8 mouse cellular contexts compared by ENCODE assay signal in the genomic region with DNA sequence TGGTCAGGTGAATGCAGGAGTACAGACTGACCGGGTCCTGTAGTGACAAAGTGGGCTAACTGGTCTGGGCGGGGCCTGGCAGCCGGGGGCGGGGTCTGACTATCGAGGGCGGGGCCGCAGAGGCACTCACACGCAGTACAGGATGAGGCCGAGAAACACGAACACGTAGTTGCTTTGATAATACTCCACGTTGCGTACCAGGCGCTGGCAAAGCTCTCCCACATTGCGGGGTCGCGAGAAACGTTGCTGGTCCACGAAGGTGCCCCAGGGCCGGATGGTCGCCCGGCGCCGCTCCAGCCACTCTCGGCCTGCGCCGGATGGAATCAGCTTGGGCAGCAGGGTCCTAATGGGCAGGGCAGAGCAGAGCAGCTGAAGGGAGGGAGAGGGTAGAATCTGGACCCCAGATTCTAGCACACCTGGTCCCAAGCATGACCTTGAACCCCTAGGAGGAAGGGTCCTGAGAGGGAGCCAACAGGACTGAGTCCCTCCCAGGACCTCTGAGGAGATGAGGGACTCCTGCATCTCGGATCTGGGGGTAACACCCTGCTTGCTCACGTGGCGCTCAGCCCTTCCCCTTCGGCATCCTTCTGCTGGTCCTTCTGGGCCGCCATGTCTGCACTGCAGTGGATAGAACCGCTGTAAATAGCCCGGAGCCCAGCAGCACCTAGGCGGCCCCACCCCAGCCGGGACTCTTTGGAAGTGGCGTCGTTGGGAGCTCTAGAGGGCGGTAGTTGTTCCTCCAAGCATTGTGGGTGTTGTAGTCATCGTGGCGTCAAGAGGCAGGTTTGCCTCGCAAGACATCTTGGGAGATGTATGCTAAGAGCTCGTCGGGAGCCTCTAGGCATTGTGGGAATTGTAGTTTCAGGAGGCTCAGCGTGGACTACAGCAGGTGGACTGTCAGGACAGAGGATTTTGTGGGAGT. TPM values are rescaled to one million over a fixed set of nuclear protein-coding genes. Genes with fewer than 3 reads are reported as not detected.
DNase-seq lines count a peak whose midpoint lies in the region; ATAC-seq and TF ChIP-seq lines count a peak whose summit lies in the region.

A gene (minus strand): TSS at position 783 of the 922 bp plus-strand sequence.

- peak within 1 kb of the TSS; percentile 76 for H3K4me2 ChIP-seq in CH12.LX (ENCODE audit: insufficient read depth, low read depth, poor library complexity, severe bottlenecking)
- H3K4me2 ChIP-seq in forebrain, embryonic 11.5 days (ENCODE audit: low read depth, low read length, severe bottlenecking): peak within 1 kb of the TSS; percentile 54
- H3K4me2 ChIP-seq in heart, embryonic 16.5 days (ENCODE audit: low read depth, low read length): peak within 1 kb of the TSS; percentile 76
- peak within 1 kb of the TSS; percentile 95 for H3K4me2 ChIP-seq in liver, embryonic 15.5 days
- H3K4me2 ChIP-seq in neural tube, embryonic 12.5 days (replicated peaks): peak within 1 kb of the TSS; percentile 81

- DNase-seq in CH12.LX (ENCODE audit: extremely low read depth): peak; percentile 97
- DNase-seq in c-Kit-positive CD71-positive TER-119-negative erythroid progenitor cells, embryonic 14.5 days (ENCODE audit: low read depth): peak; percentile 94
- peak; percentile 91 for DNase-seq in forebrain, embryonic 11.5 days (ENCODE audit: low spot score)
- DNase-seq in kidney, postnatal 36 days: peak; percentile 95 to 98
- peak; percentile 96 for DNase-seq in telencephalon, adult 2 months (ENCODE audit: low read depth, low spot score)

- peak within 1 kb of the TSS; percentile 23; the same call in 1 of the 2 replicates for H3K27ac ChIP-seq in CH12.LX (ENCODE audit: insufficient read depth, low read depth)
- no peak within 1 kb of the TSS for H3K27ac ChIP-seq in forebrain, embryonic 11.5 days (ENCODE audit: low read depth, low read length)
- peak within 1 kb of the TSS; percentile 92 for H3K27ac ChIP-seq in heart, embryonic 16.5 days (ENCODE audit: low read length)
- H3K27ac ChIP-seq in liver, embryonic 15.5 days (replicated peaks): peak within 1 kb of the TSS; percentile 85
- no peak within 1 kb of the TSS; the same call in 1 of the 2 replicates for H3K27ac ChIP-seq in neural tube, embryonic 12.5 days

- no peak for TF ChIP-seq RAD21 in CH12.LX (IDR thresholded peaks at IDR 0.05; ENCODE audit: low read depth, low read length)

- no peak for TF ChIP-seq EP300 in CH12.LX (IDR thresholded peaks at IDR 0.05; ENCODE audit: low read length)

- peak within 1 kb of the TSS; percentile 62 to 87 (median 81) for H3K4me3 ChIP-seq in CH12.LX (replicated peaks in 1 of 3; ENCODE audit: low read depth in 2 of 3, low read length in 2 of 3, poor library complexity in 1 of 3)
- H3K4me3 ChIP-seq in forebrain, embryonic 11.5 days (ENCODE audit: low read depth, low read length): peak within 1 kb of the TSS; percentile 51
- H3K4me3 ChIP-seq in heart, embryonic 16.5 days (ENCODE audit: low read length): peak within 1 kb of the TSS; percentile 88
- peak within 1 kb of the TSS; percentile 72 for H3K4me3 ChIP-seq in liver, embryonic 15.5 days (replicated peaks)
- H3K4me3 ChIP-seq in neural tube, embryonic 12.5 days: peak within 1 kb of the TSS; percentile 65

- WGBS in forebrain, embryonic 11.5 days: under 1% methylated on average over 45 of the region's 45 CpGs
- under 1% methylated on average over 45 of the region's 45 CpGs for WGBS in heart, embryonic 16.5 days
- WGBS in liver, embryonic 15.5 days (ENCODE audit: insufficient replicate concordance): under 1% methylated on average over 45 of the region's 45 CpGs
- WGBS in neural tube, embryonic 12.5 days: under 1% methylated on average over 45 of the region's 45 CpGs

- in situ Hi-C loops in CH12.LX (cut with MboI; ENCODE audit: low pct_ligation_motif_present, low pct_unique_long_range_greater_than_20kb, low sequenced_read_pairs): no loop called here

- peak in 1 of 2 experiments; percentile 58; a peak in 2 of 4 replicates for TF ChIP-seq CTCF in CH12.LX (conservative IDR thresholded peaks at IDR 0.05 in 1 of 2, IDR thresholded peaks at IDR 0.05 in 1 of 2; ENCODE audit: low read depth in 2 of 2, low read length in 2 of 2)

- peaks cover 0 to 17% of the 10 kb centered on the region in 2 experiments for H3K36me3 ChIP-seq in CH12.LX (replicated peaks in 1 of 2; ENCODE audit: control insufficient read depth in 1 of 2, insufficient read depth in 1 of 2, low read length in 1 of 2)
- H3K36me3 ChIP-seq in forebrain, embryonic 11.5 days (ENCODE audit: control insufficient read depth, insufficient read depth, low read length): no peaks in the 10 kb centered on the region
- peaks cover 8% of the 10 kb centered on the region for H3K36me3 ChIP-seq in heart, embryonic 16.5 days (ENCODE audit: control insufficient read depth, insufficient read depth)
- peaks cover 7% of the 10 kb centered on the region; the same call in 1 of the 2 replicates for H3K36me3 ChIP-seq in liver, embryonic 15.5 days (replicated peaks)
- H3K36me3 ChIP-seq in neural tube, embryonic 12.5 days: peaks cover 5% of the 10 kb centered on the region; the same call in 1 of the 2 replicates

- dilution Hi-C loops in CH12.LX (cut with MboI; ENCODE audit: extremely low pct_ligation_motif_present, extremely low pct_unique_long_range_greater_than_20kb, low sequenced_read_pairs): no loop called here

- peaks cover 5 to 27% of the 10 kb centered on the region in 2 experiments; a peak in 3 of 4 replicates for H3K4me1 ChIP-seq in CH12.LX (ENCODE audit: control insufficient read depth in 1 of 2, insufficient read depth in 2 of 2)
- H3K4me1 ChIP-seq in forebrain, embryonic 11.5 days (replicated peaks; ENCODE audit: control insufficient read depth, insufficient read depth, low read length): no peaks in the 10 kb centered on the region; the same call in 1 of the 2 replicates
- H3K4me1 ChIP-seq in heart, embryonic 16.5 days (ENCODE audit: control insufficient read depth, insufficient read depth, low read length): peaks cover 9% of the 10 kb centered on the region
- H3K4me1 ChIP-seq in liver, embryonic 15.5 days (replicated peaks): peaks cover 30% of the 10 kb centered on the region
- H3K4me1 ChIP-seq in neural tube, embryonic 12.5 days: peaks cover 16% of the 10 kb centered on the region

- H3K9ac ChIP-seq in CH12.LX (ENCODE audit: insufficient read depth, low read depth): peak within 1 kb of the TSS; percentile 67
- peak within 1 kb of the TSS; percentile 57 for H3K9ac ChIP-seq in forebrain, embryonic 11.5 days (ENCODE audit: low read length)
- peak within 1 kb of the TSS; percentile 92 for H3K9ac ChIP-seq in heart, embryonic 16.5 days (ENCODE audit: low read length)
- peak within 1 kb of the TSS; percentile 74 for H3K9ac ChIP-seq in liver, embryonic 15.5 days
- H3K9ac ChIP-seq in neural tube, embryonic 12.5 days: peak within 1 kb of the TSS; percentile 72

- peak; percentile 66; the same call in 1 of the 2 replicates for TF ChIP-seq POLR2A in CH12.LX (IDR thresholded peaks at IDR 0.05; ENCODE audit: low read depth, low read length)

- peak; percentile 91 for ATAC-seq in forebrain, embryonic 11.5 days (replicated peaks; ENCODE audit: low FRiP score)
- ATAC-seq in heart, embryonic 16.5 days (replicated peaks; ENCODE audit: extremely low read depth, insufficient read depth, low FRiP score): peak; percentile 95
- peak; percentile 93 for ATAC-seq in liver, embryonic 15.5 days (ENCODE audit: insufficient read depth)
- peak; percentile 90 for ATAC-seq in neural tube, embryonic 12.5 days (ENCODE audit: low FRiP score, low read depth)

- H3K27me3 ChIP-seq in CH12.LX (replicated peaks): peaks cover 16% of the 10 kb centered on the region
- no peaks in the 10 kb centered on the region for H3K27me3 ChIP-seq in forebrain, embryonic 11.5 days (ENCODE audit: control insufficient read depth, insufficient read depth, low read length)
- H3K27me3 ChIP-seq in heart, embryonic 16.5 days (ENCODE audit: control insufficient read depth, insufficient read depth, low read length): no peaks in the 10 kb centered on the region
- no peaks in the 10 kb centered on the region for H3K27me3 ChIP-seq in liver, embryonic 15.5 days
- no peaks in the 10 kb centered on the region for H3K27me3 ChIP-seq in neural tube, embryonic 12.5 days (replicated peaks)

- H3K79me2 ChIP-seq in CH12.LX (replicated peaks; ENCODE audit: control insufficient read depth, extremely low read depth, insufficient read depth, poor library complexity, severe bottlenecking): no peaks in the 10 kb centered on the region

- H3K9me3 ChIP-seq in CH12.LX (replicated peaks; ENCODE audit: low read length): no peaks in the 10 kb centered on the region
- H3K9me3 ChIP-seq in forebrain, embryonic 11.5 days (ENCODE audit: control insufficient read depth, low read length): no peaks in the 10 kb centered on the region
- no peaks in the 10 kb centered on the region for H3K9me3 ChIP-seq in heart, embryonic 16.5 days (replicated peaks; ENCODE audit: control insufficient read depth, low read length)
- no peaks in the 10 kb centered on the region for H3K9me3 ChIP-seq in liver, embryonic 15.5 days (replicated peaks)
- no peaks in the 10 kb centered on the region for H3K9me3 ChIP-seq in neural tube, embryonic 12.5 days

TF ChIP-seq in CH12.LX, 34 proteins besides CTCF, POLR2A, EP300 and RAD21 (continues in another document):
- no peak for TF ChIP-seq JUN (IDR thresholded peaks at IDR 0.05; ENCODE audit: insufficient read depth, low read depth, low read length)
- TF ChIP-seq IRF4 (IDR thresholded peaks at IDR 0.05; ENCODE audit: low read depth, low read length): peak; percentile 69; the same call in 1 of the 2 replicates
- TF ChIP-seq NRF1 (IDR thresholded peaks at IDR 0.05; ENCODE audit: low read depth, low read length): 0 out of 2 replicates have a peak, but pooled peaks have one; percentile 34
- TF ChIP-seq ZC3H11A (IDR thresholded peaks at IDR 0.05; ENCODE audit: low read depth, low read length): no peak
- no peak for TF ChIP-seq ZMIZ1 (IDR thresholded peaks at IDR 0.05; ENCODE audit: low read depth, low read length)
- 0 out of 2 replicates have a peak, but pooled peaks have one; percentile 3 for TF ChIP-seq BHLHE40 (IDR thresholded peaks at IDR 0.05; ENCODE audit: low read depth, low read length)
- TF ChIP-seq KAT2A (IDR thresholded peaks at IDR 0.05; ENCODE audit: insufficient replicate concordance, low read length): peak; percentile 99
- TF ChIP-seq POLR2AphosphoS2 (IDR thresholded peaks at IDR 0.05; ENCODE audit: low read depth, low read length): no peak
- TF ChIP-seq TCF12 (IDR thresholded peaks at IDR 0.05; ENCODE audit: low read depth, low read length): peak; percentile 56; the same call in 1 of the 2 replicates
- TF ChIP-seq PAX5 (IDR thresholded peaks at IDR 0.05; ENCODE audit: low read length): no peak

RNA-seq across cellular contexts. Expression of the gene that starts here (rescaled TPM):
- total RNA-seq in CH12.LX (2012; rRNA removed) (89.0 and 135 TPM in 2 replicates), CH12.LX (2014; rRNA removed) (64.4 and 70.5 TPM in 2 replicates)
- 37.3 and 44.6 TPM in 2 replicates for polyA plus RNA-seq in CH12.LX (2012; ENCODE audit: insufficient read length, low read depth)
- polyA plus RNA-seq in forebrain, embryonic 11.5 days (2014; fragmentation: Nextera tagmentation; extraction: Ambion mirVana): 82.6 and 87.3 TPM in 2 replicates
- polyA plus RNA-seq in heart, embryonic 16.5 days (2015; fragmentation: Nextera tagmentation; extraction: Ambion mirVana): 270 and 275 TPM in 2 replicates
- 59.4 and 69.5 TPM in 2 replicates for polyA plus RNA-seq in liver, embryonic 15.5 days (2015; fragmentation: Nextera tagmentation; extraction: Ambion mirVana)
- 151 and 154 TPM in 2 replicates for polyA plus RNA-seq in neural tube, embryonic 12.5 days (2016; fragmentation: Nextera tagmentation; extraction: Ambion mirVana)

Comparison
In these comparisons a context has a peak if more than half of its experiments do, and no peak if none do; other contexts are left out.
1. H3K27ac ChIP-seq: peak in CH12.LX (single experiment), heart, embryonic 16.5 days (single experiment) and liver, embryonic 15.5 days (single experiment); none in forebrain, embryonic 11.5 days (single experiment) and neural tube, embryonic 12.5 days (single experiment).
2. Peak in every context shown above with its lines, with median percentiles within 50 percentile points of each other: DNase-seq, H3K4me2 ChIP-seq, H3K4me3 ChIP-seq, H3K9ac ChIP-seq and ATAC-seq.